Mouse (Mus musculus): Measurements from ENCODE around the gene Scgb2b21.
"Not testable (repeated sequence)": the region's sequence is repeated elsewhere in the genome, so short reads cannot be mapped to it uniquely, and the experiment has no call there.

The Scgb2b21 gene

DNA sequence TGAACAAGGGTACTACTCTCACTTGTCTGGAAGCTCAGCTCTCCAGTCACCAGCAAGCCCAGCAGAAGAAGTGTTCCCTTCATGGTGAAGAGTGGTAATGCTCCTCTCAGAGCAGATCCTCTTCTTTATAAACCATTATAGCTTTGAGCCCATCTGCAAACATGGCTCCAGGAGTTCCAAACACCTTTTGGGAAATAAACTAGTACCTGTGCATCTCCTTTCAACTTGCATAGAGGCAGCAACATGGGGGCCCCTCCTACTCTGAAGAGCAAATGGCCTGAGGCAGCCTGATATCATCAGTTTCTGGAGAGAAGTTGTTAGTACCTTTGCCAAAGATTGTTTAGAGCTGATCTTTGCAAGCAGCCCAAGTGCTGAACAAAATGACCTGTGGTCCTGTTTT, at the start of gene Scgb2b21:
Gene Scgb2b21 (minus strand): TSS at position 101 of the 400 bp plus-strand sequence.
- CTCF ChIA-PET: no interaction called here

DNA sequence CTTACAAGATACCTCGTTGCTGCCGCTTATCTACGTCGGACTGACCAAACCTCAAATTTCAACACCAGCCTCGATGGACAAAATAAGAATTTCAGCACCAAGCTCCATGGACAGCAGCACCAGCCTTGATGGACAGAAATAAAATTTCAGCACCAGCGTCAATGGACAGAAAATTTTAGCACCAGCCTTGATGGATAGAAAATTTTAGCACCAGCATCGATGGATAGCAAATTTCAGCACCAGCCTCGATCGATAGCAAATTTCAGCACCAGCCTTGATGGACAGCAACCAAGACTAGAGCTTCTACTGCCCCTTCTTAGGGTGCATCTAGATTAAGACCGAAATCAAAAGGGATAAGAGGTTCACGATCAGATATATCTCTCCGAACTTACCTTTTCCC, 23.2 kb upstream of the Scgb2b21 start:
- CTCF ChIA-PET: not testable (repeated sequence)
